Mouse (Mus musculus): ENCODE measurements around the gene Otoa. TPM values are rescaled to one million over a fixed set of nuclear protein-coding genes. Genes with fewer than 3 reads are reported as not detected.

Otoa gene
- polyA plus RNA-seq (2014; fragmentation: Illumina TruSeq; extraction: RNeasy Lipid Tissue Mini Kit (QIAGEN cat#74804); ENCODE audit: low read depth, low replicate concordance), result not detected

GRCm38 (mm10) chr7:121081350-121081749, at the start of gene Otoa:
Otoa (plus strand) TSS chr7:121081650.

GRCm38 (mm10) chr7:121033856-121034652, 47.4 kb upstream of the Otoa start, which contains the start of gene Mettl9:
Mettl9 (plus strand) TSS chr7:121034445.

GRCm38 (mm10) chr7:121074281-121074680, 7.2 kb upstream of the Otoa start, which contains the start of gene Igsf6:
Igsf6 (minus strand) TSS chr7:121074572.

Other genes with a start within 250 kb of the Otoa start
- 28.5 TPM for gene Eef2k, start 238.8 kb upstream of the Otoa start, polyA plus RNA-seq (2014; fragmentation: Illumina TruSeq; extraction: RNeasy Lipid Tissue Mini Kit (QIAGEN cat#74804); ENCODE audit: low read depth, low replicate concordance)
- gene Polr3e, start 163.9 kb upstream of the Otoa start, polyA plus RNA-seq (2014; fragmentation: Illumina TruSeq; extraction: RNeasy Lipid Tissue Mini Kit (QIAGEN cat#74804); ENCODE audit: low read depth, low replicate concordance), result 10.2 TPM
- 9.5 TPM for gene Cdr2, start 99.3 kb upstream of the Otoa start, polyA plus RNA-seq (2014; fragmentation: Illumina TruSeq; extraction: RNeasy Lipid Tissue Mini Kit (QIAGEN cat#74804); ENCODE audit: low read depth, low replicate concordance)
- gene Mfsd13b, start 99.1 kb upstream of the Otoa start, polyA plus RNA-seq (2014; fragmentation: Illumina TruSeq; extraction: RNeasy Lipid Tissue Mini Kit (QIAGEN cat#74804); ENCODE audit: low read depth, low replicate concordance), result 0.42 TPM
- gene Mettl9, start 47.2 kb upstream of the Otoa start, polyA plus RNA-seq (2014; fragmentation: Illumina TruSeq; extraction: RNeasy Lipid Tissue Mini Kit (QIAGEN cat#74804); ENCODE audit: low read depth, low replicate concordance), result 77.1 TPM
- gene Igsf6, start 7.1 kb upstream of the Otoa start, polyA plus RNA-seq (2014; fragmentation: Illumina TruSeq; extraction: RNeasy Lipid Tissue Mini Kit (QIAGEN cat#74804); ENCODE audit: low read depth, low replicate concordance), result 1.7 TPM

Measured in heart, adult 10 weeks (tissue).